Mouse (Mus musculus) heart, embryonic 15.5 days (tissue): ENCODE results near the gene Sord. TPM values are rescaled to one million over a fixed set of nuclear protein-coding genes. Genes with fewer than 3 reads are reported as not detected.

Source experiments
- ATAC-seq: fragments of 200-750 bp; cut with Nextera tagmentation; replicated peaks from 2 replicates; pipeline ENCODE4 v1.8.0; 2017; ENCODE audit warnings: low read depth, moderate TSS enrichment; ENCODE audit not compliant: insufficient number of reproducible peaks, insufficient read depth, low FRiP score
- H3K27ac ChIP-seq: fragments of 300-500 bp; sonication (generic); 2 replicates; pipeline ENCODE4 v1.5.1; 2015; ENCODE audit warnings: mild to moderate bottlenecking, inconsistent platforms
- H3K27me3 ChIP-seq: fragments of 300-500 bp; sonication (generic); 2 replicates; pipeline ENCODE4 v1.6.1; 2015; ENCODE audit warnings: inconsistent platforms
- H3K36me3 ChIP-seq: fragments of 300-500 bp; sonication (generic); 2 replicates; pipeline ENCODE4 v1.6.1; 2015; ENCODE audit warnings: mild to moderate bottlenecking, inconsistent platforms
- H3K4me1 ChIP-seq: fragments of 300-500 bp; sonication (generic); replicated peaks from 2 replicates; pipeline ENCODE4 v1.6.1; 2015; ENCODE audit warnings: inconsistent platforms
- H3K4me2 ChIP-seq: fragments of 300-500 bp; sonication (generic); 2 replicates; pipeline ENCODE4 v1.6.1; 2015; ENCODE audit warnings: inconsistent platforms, mild to moderate bottlenecking, moderate library complexity
- H3K4me3 ChIP-seq: fragments of 300-500 bp; sonication (generic); 2 replicates; pipeline ENCODE4 v1.5.1; 2015; ENCODE audit warnings: mild to moderate bottlenecking, inconsistent platforms
- H3K9ac ChIP-seq: fragments of 300-500 bp; sonication (generic); 2 replicates; pipeline ENCODE4 v1.6.1; 2015; ENCODE audit warnings: mild to moderate bottlenecking, inconsistent platforms
- H3K9me3 ChIP-seq: fragments of 300-500 bp; sonication (generic); replicated peaks from 2 replicates; pipeline ENCODE4 v1.6.1; 2016; ENCODE audit warnings: inconsistent platforms
- WGBS: fragments of 180-500 bp; shearing (Covaris S2); methylation state at CpG from one replicate; pipeline ENCODE4 v1.1.7; 2015; ENCODE audit warnings: mixed read lengths; 5-methylcytosine and 5-hydroxymethylcytosine counted together
- polyA plus RNA-seq: library from polyadenylated mRNA; unstranded; fragments of >200 nt; fragmentation: Nextera tagmentation; extraction: Ambion mirVana; gene quantifications from 2 replicates; pipeline ENCODE4 v1.2.1, GENCODE M21; 2015

The Sord gene
- polyA plus RNA-seq, 1 experiment from 2014 or later, result 56.4 TPM

- peaks cover 71% of the 10 kb centered on the region for H3K27me3 ChIP-seq
- H3K27ac ChIP-seq, result no peak overlapping the region
- no peak for ATAC-seq
- H3K4me3 ChIP-seq, result no peak overlapping the region
- no peaks in the 10 kb centered on the region for H3K36me3 ChIP-seq
- H3K9me3 ChIP-seq, result no peaks in the 10 kb centered on the region
- WGBS, result 7% methylated on average over 7 of the region's 7 CpGs
- peaks cover 23% of the 10 kb centered on the region for H3K4me1 ChIP-seq
- H3K4me2 ChIP-seq, result no peak overlapping the region
- no peak overlapping the region for H3K9ac ChIP-seq
Observed at GRCm38 (mm10) chr2:122294916-122295315, 60.4 kb downstream of the Sord start.

GRCm38 (mm10) chr2:122297271-122298095 is 62.9 kb downstream of the Sord start:
- Histone ChIP-seq H3K4me3 (peak overlapping the region; percentile 29), H3K9me3 (no peaks in the 10 kb centered on the region), H3K36me3 (no peaks in the 10 kb centered on the region), H3K4me1 (peaks cover 40% of the 10 kb centered on the region), H3K9ac (no peak overlapping the region), H3K27me3 (peaks cover 92% of the 10 kb centered on the region), H3K27ac (no peak overlapping the region), H3K4me2 (peak overlapping the region; percentile 64)
- WGBS, result 2% methylated on average over 35 of the region's 35 CpGs
- ATAC-seq, result no peak

GRCm38 (mm10) chr2:122298096-122298499 is 63.5 kb downstream of the Sord start, which contains the start of gene Duox2:
Duox2 (minus strand) TSS chr2:122298449.
- Histone ChIP-seq H3K27ac (no peak within 1 kb of the TSS), H3K4me2 (peak within 1 kb of the TSS; percentile 64), H3K27me3 (peaks cover 98% of the 10 kb centered on the region), H3K9ac (no peak within 1 kb of the TSS), H3K4me3 (peak within 1 kb of the TSS; percentile 45), H3K4me1 (peaks cover 40% of the 10 kb centered on the region), H3K9me3 (no peaks in the 10 kb centered on the region), H3K36me3 (no peaks in the 10 kb centered on the region)
- WGBS, result 3% methylated on average over 13 of the region's 13 CpGs
- ATAC-seq, result no peak

- Histone ChIP-seq H3K4me2 (peak within 1 kb of the TSS; percentile 64), H3K4me3 (peak within 1 kb of the TSS; percentile 45), H3K9ac (no peak within 1 kb of the TSS), H3K9me3 (no peaks in the 10 kb centered on the region), H3K27ac (no peak within 1 kb of the TSS), H3K4me1 (peaks cover 40% of the 10 kb centered on the region), H3K36me3 (no peaks in the 10 kb centered on the region), H3K27me3 (peaks cover 98% of the 10 kb centered on the region)
- WGBS, result 1% methylated on average over 43 of the region's 43 CpGs
- ATAC-seq, result no peak
Observed at GRCm38 (mm10) chr2:122298596-122299490, 64.3 kb downstream of the Sord start, which contains the start of gene Duoxa2. Duoxa2 (plus strand) TSS chr2:122298900.

- Histone ChIP-seq H3K9me3 (no peaks in the 10 kb centered on the region), H3K4me3 (no peak overlapping the region), H3K27me3 (peaks cover 100% of the 10 kb centered on the region), H3K36me3 (no peaks in the 10 kb centered on the region), H3K4me1 (peaks cover 40% of the 10 kb centered on the region), H3K27ac (no peak overlapping the region), H3K9ac (no peak overlapping the region), H3K4me2 (no peak overlapping the region)
- no peak for ATAC-seq
- WGBS, result 15% methylated on average over 14 of the region's 14 CpGs
Observed at GRCm38 (mm10) chr2:122299911-122300655, 65.5 kb downstream of the Sord start.

- H3K4me3 ChIP-seq, result peak overlapping the region; percentile 45
Observed at GRCm38 (mm10) chr2:122300656-122301020, 66.1 kb downstream of the Sord start.

GRCm38 (mm10) chr2:122301081-122301920 is 66.8 kb downstream of the Sord start:
- WGBS, result 2% methylated on average over 48 of the region's 48 CpGs
- 0 out of 2 replicates have a peak, but pooled peaks have one; percentile 27 for ATAC-seq
- Histone ChIP-seq H3K4me3 (peak overlapping the region; percentile 45), H3K9me3 (no peaks in the 10 kb centered on the region), H3K4me2 (peak overlapping the region; percentile 73), H3K27me3 (peaks cover 99% of the 10 kb centered on the region), H3K4me1 (peaks cover 40% of the 10 kb centered on the region), H3K27ac (no peak overlapping the region), H3K9ac (peak overlapping the region; percentile 15; the same call in 1 of the 2 replicates), H3K36me3 (no peaks in the 10 kb centered on the region)

More at GRCm38 (mm10) chr2:122300656-122301020, 66.1 kb downstream of the Sord start:
- no peak overlapping the region for H3K9ac ChIP-seq
- ATAC-seq, result no peak
- H3K27me3 ChIP-seq, result peaks cover 100% of the 10 kb centered on the region
- no peak overlapping the region for H3K27ac ChIP-seq
- H3K36me3 ChIP-seq, result no peaks in the 10 kb centered on the region
- 6% methylated on average over 14 of the region's 14 CpGs for WGBS
- peak overlapping the region; percentile 73 for H3K4me2 ChIP-seq
- H3K4me1 ChIP-seq, result peaks cover 40% of the 10 kb centered on the region
- no peaks in the 10 kb centered on the region for H3K9me3 ChIP-seq

GRCm38 (mm10) chr2:122301921-122302573 is 67.5 kb downstream of the Sord start:
- WGBS, result 11% methylated on average over 23 of the region's 23 CpGs
- Histone ChIP-seq H3K4me1 (peaks cover 40% of the 10 kb centered on the region), H3K27me3 (peaks cover 99% of the 10 kb centered on the region), H3K9me3 (no peaks in the 10 kb centered on the region), H3K36me3 (no peaks in the 10 kb centered on the region), H3K4me3 (peak overlapping the region; percentile 45), H3K9ac (no peak overlapping the region), H3K27ac (no peak overlapping the region), H3K4me2 (peak overlapping the region; percentile 73)
- no peak for ATAC-seq

- H3K4me1 ChIP-seq, result peaks cover 34% of the 10 kb centered on the region
- H3K27ac ChIP-seq, result no peak overlapping the region
- H3K4me2 ChIP-seq, result no peak overlapping the region
- ATAC-seq, result no peak
- no peaks in the 10 kb centered on the region for H3K9me3 ChIP-seq
- no peak overlapping the region for H3K4me3 ChIP-seq
- H3K9ac ChIP-seq, result no peak overlapping the region
- peaks cover 99% of the 10 kb centered on the region for H3K27me3 ChIP-seq
- 12% methylated on average over 9 of the region's 9 CpGs for WGBS
- H3K36me3 ChIP-seq, result no peaks in the 10 kb centered on the region
Observed at GRCm38 (mm10) chr2:122302574-122303241, 68.2 kb downstream of the Sord start.
